Mouse (Mus musculus): Measurements from ENCODE around the gene Fkbp15.
"Not testable (repeated sequence)": the region's sequence is repeated elsewhere in the genome, so short reads cannot be mapped to it uniquely, and the experiment has no call there.

The Fkbp15 gene

GRCm38 (mm10) chr4:62282969-62283368 is 77.4 kb downstream of the Fkbp15 start:
- DNase-seq (ENCODE audit: low read depth, low spot score) = no peak

- DNase-seq (ENCODE audit: low read depth, low spot score) = peak; percentile 54
Observed at GRCm38 (mm10) chr4:62281319-62281718, 79.0 kb downstream of the Fkbp15 start.

DNA sequence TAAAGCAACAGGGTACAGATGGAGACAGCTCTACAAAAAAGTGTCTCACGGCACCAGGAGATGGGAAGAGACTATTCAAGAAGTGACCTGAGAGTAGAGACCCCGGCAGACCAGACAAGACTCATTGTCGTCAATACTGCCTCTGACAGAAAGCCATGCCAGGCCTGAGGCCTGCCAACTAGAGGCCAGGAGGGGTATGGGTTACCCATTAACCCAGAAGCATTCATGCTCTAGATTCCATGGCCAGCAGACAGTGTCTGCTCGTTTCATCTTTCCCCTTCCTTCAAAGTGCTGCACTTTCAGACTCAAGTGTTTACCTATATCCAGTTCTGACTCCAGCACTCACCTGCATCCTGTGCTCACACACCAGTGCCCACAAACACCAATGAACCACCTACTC is 82.3 kb downstream of the Fkbp15 start:
- DNase-seq (ENCODE audit: low read depth, low spot score) = no peak

DNA sequence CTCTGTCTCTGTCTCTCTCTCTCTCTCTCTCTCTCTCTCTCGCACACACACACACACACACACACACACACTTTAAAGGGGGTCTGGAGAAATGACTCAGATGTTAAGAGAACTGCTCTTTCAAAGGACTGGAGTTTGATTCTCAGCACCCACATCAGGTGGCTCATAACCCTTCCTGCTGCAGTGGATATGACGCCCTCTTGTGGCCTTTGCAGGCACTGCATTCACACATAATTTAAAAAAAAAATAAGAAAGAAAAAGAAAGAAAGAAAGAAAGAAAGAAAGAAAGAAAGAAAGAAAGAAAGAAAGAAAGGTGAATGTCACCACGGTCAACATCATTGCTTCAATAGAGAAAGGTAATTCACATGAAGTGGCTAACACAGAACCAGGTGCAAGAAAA is 83.1 kb downstream of the Fkbp15 start:
- no peak for DNase-seq (ENCODE audit: low read depth, low spot score)

DNA sequence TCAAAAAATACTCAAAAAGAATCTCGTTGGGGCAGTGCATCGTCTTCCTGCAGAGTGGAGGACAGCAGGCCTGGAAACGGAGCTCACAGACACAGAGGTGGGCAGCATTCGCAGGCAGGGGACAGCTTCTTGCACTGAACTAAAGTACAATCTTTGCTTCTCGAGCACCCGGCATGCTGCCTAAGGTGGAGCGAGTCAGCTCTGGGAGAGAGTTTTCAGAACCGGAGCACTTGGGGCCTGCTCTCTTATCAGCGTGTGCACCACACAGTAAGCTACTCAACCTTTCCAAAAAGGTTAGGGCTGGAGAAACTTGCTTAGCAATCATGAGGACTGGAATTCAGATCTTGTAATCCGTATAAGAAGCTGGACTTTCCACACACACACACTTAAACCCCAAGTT is 83.7 kb downstream of the Fkbp15 start:
- no peak for DNase-seq (ENCODE audit: low read depth, low spot score)

GRCm38 (mm10) chr4:62274841-62275536 is 85.4 kb downstream of the Fkbp15 start:
- DNase-seq (ENCODE audit: low read depth, low spot score) = no peak

DNA sequence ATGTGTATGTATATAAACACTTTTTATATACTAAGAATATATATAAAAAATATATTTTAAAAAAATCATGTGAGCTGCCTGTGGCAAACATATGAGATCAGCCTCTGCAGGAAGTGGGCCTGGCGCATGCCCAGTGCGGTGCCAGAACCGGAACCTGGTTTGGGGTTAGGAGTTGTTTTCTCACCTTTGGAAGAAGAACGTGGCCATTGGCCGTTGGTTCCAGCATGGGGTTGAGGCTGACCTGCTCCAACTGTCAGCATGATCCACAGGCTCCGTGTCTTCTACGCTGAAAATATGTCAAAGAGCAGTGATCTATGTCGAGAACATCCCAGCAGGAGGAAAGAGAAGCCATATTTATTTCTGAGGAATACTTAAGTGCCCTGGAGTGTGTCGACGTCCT is 86.4 kb downstream of the Fkbp15 start:
- DNase-seq (ENCODE audit: low read depth, low spot score) = no peak

DNA sequence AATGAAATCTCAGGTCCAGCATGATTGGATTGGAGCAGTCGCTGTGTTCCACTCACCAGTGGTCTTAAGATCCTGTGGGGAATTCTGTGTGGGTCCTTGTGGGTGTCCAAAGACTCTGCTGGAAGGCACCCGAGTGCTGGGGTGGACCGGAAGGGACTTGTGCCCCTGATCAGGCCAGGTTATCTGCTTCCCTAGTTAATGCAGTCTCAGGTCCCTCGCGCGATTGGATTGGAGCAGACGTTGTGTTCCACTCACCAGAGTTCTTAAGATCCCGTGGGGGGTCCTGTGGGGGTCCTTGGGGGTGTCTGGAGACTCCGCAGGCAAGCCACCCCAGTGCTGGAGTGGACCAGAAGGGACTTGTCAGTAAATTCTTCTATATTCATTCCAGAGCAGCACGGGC is 87.7 kb downstream of the Fkbp15 start:
- no peak for DNase-seq (ENCODE audit: low read depth, low spot score)

DNA sequence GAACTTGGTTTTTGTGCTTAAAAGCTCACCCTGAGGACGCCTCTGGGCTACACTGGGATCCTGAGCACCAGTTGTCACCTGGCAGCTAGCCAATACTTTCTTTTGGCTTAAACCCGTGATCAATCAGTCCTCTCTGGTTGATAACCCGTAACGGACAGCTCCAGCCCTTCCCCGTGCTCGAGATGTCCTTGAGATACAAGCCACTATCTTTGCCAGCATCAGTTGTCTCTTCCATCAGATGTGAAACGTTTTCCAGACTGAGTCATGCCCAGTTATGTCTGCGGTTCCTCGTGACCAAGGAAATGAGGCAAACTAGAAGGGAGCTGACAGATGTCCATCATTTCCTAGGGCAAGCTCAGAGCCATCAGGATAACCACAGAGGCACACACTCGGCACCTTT is 93.2 kb downstream of the Fkbp15 start:
- DNase-seq (ENCODE audit: low read depth, low spot score) = no peak

- DNase-seq (ENCODE audit: low read depth, low spot score) = not testable (repeated sequence)
Observed at GRCm38 (mm10) chr4:62266016-62266415, 94.3 kb downstream of the Fkbp15 start.

DNA sequence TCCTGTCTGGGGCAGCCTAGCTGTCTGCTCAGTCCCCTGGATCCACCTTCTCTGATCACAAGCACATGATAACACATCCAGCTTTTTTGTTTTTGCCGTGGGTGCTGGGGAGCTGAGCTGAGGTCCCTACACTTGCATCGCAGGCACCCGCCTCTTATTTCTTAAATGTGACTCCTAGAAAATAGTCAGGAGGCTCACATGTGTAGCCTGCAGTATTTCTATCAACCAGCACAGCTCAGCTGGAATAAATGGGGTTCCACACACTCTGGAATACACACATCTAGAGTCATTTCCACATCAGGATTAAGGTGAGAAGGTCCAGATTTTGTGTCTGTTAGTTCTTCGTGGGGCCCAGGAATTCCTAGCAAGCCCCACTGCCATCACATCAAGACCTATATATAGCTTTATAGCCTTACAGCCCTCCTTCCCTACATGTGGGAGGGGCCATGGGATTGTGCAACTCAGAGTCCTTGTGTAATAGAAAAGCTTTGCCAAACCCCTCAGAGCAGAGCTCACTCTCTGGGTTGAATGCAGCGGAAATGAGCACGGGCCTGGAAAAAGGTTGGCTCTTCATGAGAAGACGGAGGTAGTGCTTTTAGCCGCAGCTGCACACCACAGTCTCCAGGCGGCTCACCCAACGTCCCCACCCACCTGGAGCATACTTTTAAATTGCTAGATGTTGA is 95.1 kb downstream of the Fkbp15 start:
- DNase-seq (ENCODE audit: low read depth, low spot score) = no peak

- peak; percentile 49 for DNase-seq (ENCODE audit: low read depth, low spot score)
Observed at GRCm38 (mm10) chr4:62263133-62263844, 97.1 kb downstream of the Fkbp15 start.

DNA sequence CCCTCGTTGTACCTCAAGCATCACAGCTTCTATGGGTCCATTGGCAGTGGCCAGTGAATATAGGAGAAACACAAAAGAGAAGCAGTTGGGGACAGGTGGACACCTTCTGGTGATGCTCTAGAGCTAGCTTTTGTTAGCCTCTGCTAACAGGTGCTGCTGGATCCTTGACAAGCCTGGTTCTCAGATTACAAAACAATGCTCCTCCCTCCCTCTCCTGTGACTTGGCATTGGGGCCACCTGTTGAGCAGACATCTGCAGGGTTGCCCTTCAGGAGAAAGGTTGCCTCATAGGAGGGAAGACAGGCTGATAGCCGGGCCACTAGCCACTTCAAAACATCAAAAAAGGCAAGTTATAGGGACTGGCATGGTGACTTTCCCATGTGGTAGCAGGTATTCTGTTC is 98.1 kb downstream of the Fkbp15 start, which contains the start of gene Slc31a2:
Gene Slc31a2 (plus strand): TSS at position 287 of the 400 bp plus-strand sequence.
- peak; percentile 51 for DNase-seq (ENCODE audit: low read depth, low spot score)

- peak; percentile 71 for DNase-seq (ENCODE audit: low read depth, low spot score)
Observed at GRCm38 (mm10) chr4:62256931-62257330, 103.4 kb downstream of the Fkbp15 start.

GRCm38 (mm10) chr4:62254551-62254950 is 105.8 kb downstream of the Fkbp15 start:
- peak; percentile 83 for DNase-seq (ENCODE audit: low read depth, low spot score)

DNA sequence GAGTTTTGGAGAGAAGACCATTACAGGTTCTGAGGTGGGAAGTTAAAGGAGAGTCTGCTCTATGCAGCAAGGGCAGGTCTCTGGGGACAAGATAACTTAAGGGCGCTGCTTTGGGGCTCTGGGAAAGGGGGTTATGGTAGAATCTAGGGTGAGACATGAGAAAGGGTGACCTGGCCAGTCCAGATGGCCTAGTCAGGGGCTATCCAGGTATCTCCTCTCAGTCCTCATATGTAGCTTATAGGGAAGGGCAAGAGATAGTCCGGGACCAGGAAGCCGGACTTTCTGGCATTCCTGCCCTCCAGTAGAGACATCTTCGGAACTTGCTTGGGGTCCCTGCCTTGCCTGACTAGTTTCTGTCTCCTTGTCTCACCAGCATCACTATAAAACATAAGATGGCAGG is 108.6 kb downstream of the Fkbp15 start:
- DNase-seq (ENCODE audit: low read depth, low spot score) = no peak

GRCm38 (mm10) chr4:62250896-62251544 is 109.3 kb downstream of the Fkbp15 start:
- peak; percentile 98 for DNase-seq (ENCODE audit: low read depth, low spot score)
